Mouse (Mus musculus): ENCODE data around the gene 1700025G04Rik. TPM values are rescaled to one million over a fixed set of nuclear protein-coding genes. Genes with fewer than 3 reads are reported as not detected.

Gene 1700025G04Rik
- polyA plus RNA-seq, 1 experiment, result 0.01 TPM

DNA sequence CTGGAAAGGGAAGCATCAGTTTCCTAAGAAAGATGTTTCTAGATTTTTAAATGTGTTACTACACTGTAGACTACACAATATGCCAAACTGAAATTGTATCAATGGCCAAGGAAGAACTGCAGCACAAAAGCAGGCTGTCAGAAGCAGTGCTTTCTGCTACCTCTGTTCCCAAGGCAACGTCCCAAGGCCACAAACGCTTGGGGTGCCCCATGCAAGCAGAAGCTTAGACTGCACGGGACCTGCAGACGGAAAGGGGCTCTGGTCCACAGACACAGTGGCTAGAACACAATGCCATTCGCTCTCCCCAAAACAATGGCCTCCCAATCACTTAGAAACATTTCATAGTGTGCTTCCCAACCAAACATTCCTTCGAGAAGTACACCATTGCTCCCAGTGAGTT is 59.4 kb downstream of the 1700025G04Rik start:
- Histone ChIP-seq H3K4me1 (ENCODE audit: control insufficient read depth) (no peaks in the 10 kb centered on the region), H3K27me3 (ENCODE audit: control insufficient read depth) (no peaks in the 10 kb centered on the region), H3K9me3 (ENCODE audit: control insufficient read depth, low read length) (no peaks in the 10 kb centered on the region), H3K4me3 (replicated peaks) (no peak overlapping the region), H3K36me3 (ENCODE audit: control insufficient read depth) (no peaks in the 10 kb centered on the region)
- TF ChIP-seq TAL1 (IDR thresholded peaks at IDR 0.05; ENCODE audit: low read length) (no peak), GATA1 (IDR thresholded peaks at IDR 0.05; ENCODE audit: low read length) (no peak)

DNA sequence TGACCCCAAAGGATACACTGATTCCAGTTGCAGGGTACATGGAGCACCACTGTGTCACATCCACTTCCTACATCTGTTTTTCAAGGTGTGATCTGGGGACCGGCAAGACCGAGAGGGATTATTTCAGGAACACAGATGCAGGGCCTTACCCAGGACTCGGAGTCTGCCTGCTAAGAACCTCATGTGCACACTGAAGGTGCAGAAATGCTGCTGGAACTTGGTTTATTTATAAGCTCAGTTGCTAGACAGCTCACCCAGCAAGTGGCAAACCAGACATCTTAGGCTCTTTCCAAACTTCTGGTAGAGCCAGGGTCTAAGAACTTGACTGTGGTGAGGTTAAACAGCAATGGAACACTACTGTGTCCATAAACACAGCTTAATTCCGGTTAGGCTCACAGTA is 61.2 kb downstream of the 1700025G04Rik start:
- Histone ChIP-seq H3K36me3 (ENCODE audit: control insufficient read depth) (no peaks in the 10 kb centered on the region), H3K27me3 (ENCODE audit: control insufficient read depth) (no peaks in the 10 kb centered on the region), H3K4me3 (replicated peaks) (no peak overlapping the region), H3K9me3 (ENCODE audit: control insufficient read depth, low read length) (no peaks in the 10 kb centered on the region), H3K4me1 (ENCODE audit: control insufficient read depth) (no peaks in the 10 kb centered on the region)
- TF ChIP-seq GATA1 (IDR thresholded peaks at IDR 0.05; ENCODE audit: low read length) (no peak), TAL1 (IDR thresholded peaks at IDR 0.05; ENCODE audit: low read length) (no peak)

DNA sequence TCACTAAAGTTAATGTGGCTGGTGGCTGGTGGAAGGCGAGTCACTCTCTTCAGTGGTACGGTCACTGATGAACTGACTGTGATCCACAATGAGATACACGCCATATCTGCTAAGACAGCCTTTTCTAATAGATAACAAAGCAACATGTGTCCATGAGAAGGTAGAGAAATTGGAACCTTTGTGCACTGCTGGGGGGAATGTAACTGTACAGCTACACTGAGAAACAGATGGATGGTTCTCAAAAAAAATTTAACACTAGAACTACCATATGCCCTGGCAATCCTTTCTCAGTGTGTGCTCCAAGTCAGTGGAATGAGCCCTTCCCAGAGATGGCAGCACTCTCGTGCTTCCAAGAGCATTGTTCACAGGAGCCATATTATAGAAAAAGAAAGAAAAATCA is 63.2 kb downstream of the 1700025G04Rik start:
- H3K27me3 ChIP-seq (ENCODE audit: control insufficient read depth), result no peaks in the 10 kb centered on the region
- H3K4me3 ChIP-seq (replicated peaks), result no peak overlapping the region
- H3K36me3 ChIP-seq (ENCODE audit: control insufficient read depth), result no peaks in the 10 kb centered on the region
- H3K9me3 ChIP-seq (ENCODE audit: control insufficient read depth, low read length), result peaks cover 8% of the 10 kb centered on the region
- no peaks in the 10 kb centered on the region for H3K4me1 ChIP-seq (ENCODE audit: control insufficient read depth)
- TF ChIP-seq GATA1 (IDR thresholded peaks at IDR 0.05; ENCODE audit: low read length) (no peak), TAL1 (IDR thresholded peaks at IDR 0.05; ENCODE audit: low read length) (no peak)

DNA sequence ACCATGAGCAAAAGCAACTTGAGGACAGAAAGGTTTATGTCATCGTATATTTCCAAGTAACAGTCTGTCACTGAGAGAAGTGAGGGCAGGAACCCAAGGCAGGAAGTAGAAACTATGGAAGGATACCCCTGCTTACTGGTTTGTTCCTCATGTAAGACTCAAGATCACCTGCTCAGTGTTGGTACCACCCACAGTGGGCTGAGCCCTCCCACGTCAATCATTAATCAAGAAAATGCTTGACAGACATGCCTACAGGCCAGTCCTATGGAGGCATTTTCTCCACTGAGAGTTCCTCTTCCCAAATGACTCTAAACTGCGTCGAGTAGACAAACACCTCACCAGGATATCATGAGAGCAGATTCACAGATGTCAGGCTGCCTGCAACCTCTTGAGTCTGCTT is 64.6 kb downstream of the 1700025G04Rik start:
- TF ChIP-seq TAL1 (IDR thresholded peaks at IDR 0.05; ENCODE audit: low read length) (no peak), GATA1 (IDR thresholded peaks at IDR 0.05; ENCODE audit: low read length) (no peak)

DNA sequence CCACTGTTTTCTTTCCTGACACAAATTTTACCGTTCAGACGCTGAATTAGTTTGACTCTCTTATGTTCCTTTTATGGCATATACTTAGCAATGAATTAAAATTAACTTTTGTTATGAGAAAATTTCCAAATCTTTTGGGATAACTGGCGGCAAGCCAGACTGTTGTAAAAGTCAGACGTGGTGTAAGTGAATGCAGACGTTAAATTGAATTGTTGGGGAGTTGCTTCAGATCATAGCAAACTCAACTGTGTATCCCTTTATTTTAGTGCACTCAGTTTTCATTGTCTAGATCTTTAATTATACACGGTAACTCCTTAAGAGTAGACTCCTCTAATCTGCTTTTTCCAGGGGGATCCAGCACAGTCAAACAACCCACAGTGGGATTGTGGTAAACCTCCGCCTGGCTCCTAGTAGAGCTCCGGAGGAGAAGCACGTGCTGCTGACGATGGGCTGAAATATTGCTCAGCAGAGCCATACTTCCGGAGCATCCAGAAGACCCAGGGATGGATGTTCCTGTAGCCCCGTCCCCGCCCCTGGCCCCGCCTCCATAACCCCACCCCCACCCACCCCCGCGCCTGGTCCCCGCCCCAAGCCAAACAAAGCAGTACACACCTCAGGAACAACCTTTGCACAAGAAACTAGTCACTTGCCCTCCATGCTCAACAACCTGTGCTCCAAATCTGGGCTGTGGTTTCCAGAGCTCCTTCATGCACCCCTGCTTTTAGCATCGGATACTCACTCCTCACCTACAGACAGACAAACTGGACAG is 65.7 kb downstream of the 1700025G04Rik start:
- no peak overlapping the region for H3K4me3 ChIP-seq (replicated peaks)
- no peaks in the 10 kb centered on the region for H3K27me3 ChIP-seq (ENCODE audit: control insufficient read depth)
- H3K4me1 ChIP-seq (ENCODE audit: control insufficient read depth), result no peaks in the 10 kb centered on the region
- H3K9me3 ChIP-seq (ENCODE audit: control insufficient read depth, low read length), result peaks cover 15% of the 10 kb centered on the region
- TF ChIP-seq TAL1 (IDR thresholded peaks at IDR 0.05; ENCODE audit: low read length), result no peak
- no peak for TF ChIP-seq GATA1 (IDR thresholded peaks at IDR 0.05; ENCODE audit: low read length)
- H3K36me3 ChIP-seq (ENCODE audit: control insufficient read depth), result no peaks in the 10 kb centered on the region

More for the DNA sequence above, 64.6 kb downstream of the 1700025G04Rik start:
- H3K4me1 ChIP-seq (ENCODE audit: control insufficient read depth), result no peaks in the 10 kb centered on the region
- no peaks in the 10 kb centered on the region for H3K36me3 ChIP-seq (ENCODE audit: control insufficient read depth)
- H3K4me3 ChIP-seq (replicated peaks), result no peak overlapping the region
- H3K9me3 ChIP-seq (ENCODE audit: control insufficient read depth, low read length), result peaks cover 15% of the 10 kb centered on the region
- no peaks in the 10 kb centered on the region for H3K27me3 ChIP-seq (ENCODE audit: control insufficient read depth)

DNA sequence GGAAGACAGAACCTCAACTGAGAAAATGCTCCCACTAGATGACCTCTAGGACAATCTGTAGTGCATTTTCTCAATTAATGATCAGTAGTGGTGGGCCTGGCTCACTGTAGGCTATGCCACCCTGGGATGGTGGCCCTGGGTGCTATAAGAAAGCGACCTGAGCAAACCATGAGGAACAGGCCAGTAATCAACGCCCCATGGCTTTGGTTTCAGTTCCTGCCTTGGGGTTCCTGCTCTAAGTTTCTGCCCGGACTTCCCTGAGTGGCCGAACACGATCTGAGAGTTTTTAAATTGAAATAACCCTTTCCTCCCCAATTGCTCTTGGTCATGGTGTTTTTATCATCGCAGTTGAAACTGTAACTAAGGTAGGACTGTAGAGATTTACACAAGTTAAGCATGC is 69.1 kb downstream of the 1700025G04Rik start:
- no peak overlapping the region for H3K4me3 ChIP-seq (replicated peaks)
- no peaks in the 10 kb centered on the region for H3K27me3 ChIP-seq (ENCODE audit: control insufficient read depth)
- peaks cover 15% of the 10 kb centered on the region for H3K9me3 ChIP-seq (ENCODE audit: control insufficient read depth, low read length)
- no peaks in the 10 kb centered on the region for H3K36me3 ChIP-seq (ENCODE audit: control insufficient read depth)
- TF ChIP-seq GATA1 (IDR thresholded peaks at IDR 0.05; ENCODE audit: low read length) (no peak), TAL1 (IDR thresholded peaks at IDR 0.05; ENCODE audit: low read length) (no peak)
- no peaks in the 10 kb centered on the region for H3K4me1 ChIP-seq (ENCODE audit: control insufficient read depth)

DNA sequence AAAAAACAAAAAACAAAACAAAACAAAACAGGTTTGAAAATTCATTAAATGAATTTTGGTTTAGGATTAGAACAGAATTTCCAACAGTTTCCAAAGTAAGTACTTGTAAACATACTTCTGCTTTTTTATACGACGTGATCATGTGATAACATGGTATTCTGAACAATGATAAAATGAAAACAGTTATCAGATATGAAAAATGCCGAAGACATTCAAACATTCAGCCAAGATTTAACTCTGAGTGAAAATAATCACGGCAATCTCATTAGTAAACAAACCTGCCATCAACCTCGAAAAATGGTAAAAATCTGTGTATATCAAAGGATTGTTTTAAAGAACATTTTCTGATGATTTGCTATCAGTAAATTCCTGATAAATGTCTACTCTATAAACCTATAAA is 69.9 kb downstream of the 1700025G04Rik start:
- Histone ChIP-seq H3K27me3 (ENCODE audit: control insufficient read depth) (no peaks in the 10 kb centered on the region), H3K4me3 (replicated peaks) (no peak overlapping the region), H3K36me3 (ENCODE audit: control insufficient read depth) (no peaks in the 10 kb centered on the region), H3K4me1 (ENCODE audit: control insufficient read depth) (no peaks in the 10 kb centered on the region), H3K9me3 (ENCODE audit: control insufficient read depth, low read length) (peaks cover 15% of the 10 kb centered on the region)
- TF ChIP-seq TAL1 (IDR thresholded peaks at IDR 0.05; ENCODE audit: low read length) (no peak), GATA1 (IDR thresholded peaks at IDR 0.05; ENCODE audit: low read length) (no peak)

DNA sequence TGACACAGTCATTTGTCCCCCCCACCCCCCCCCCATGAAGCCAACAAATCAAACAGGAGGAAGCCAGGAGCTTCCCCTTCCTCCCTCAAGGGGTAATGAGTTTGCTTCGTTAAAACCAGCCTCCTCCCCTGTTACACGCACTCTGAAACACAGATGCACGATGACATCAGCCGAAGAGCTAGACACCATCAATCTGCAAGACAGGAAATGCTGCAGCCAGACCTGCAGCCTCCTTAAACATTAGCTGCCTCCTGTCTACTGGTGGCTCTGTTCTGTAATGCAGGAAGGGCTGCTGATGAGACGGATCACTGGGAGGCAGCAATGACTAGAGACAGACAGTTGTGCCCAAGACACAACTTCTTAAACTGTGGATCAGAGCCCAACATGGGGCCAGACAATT is 70.7 kb downstream of the 1700025G04Rik start:
- Histone ChIP-seq H3K27me3 (ENCODE audit: control insufficient read depth) (no peaks in the 10 kb centered on the region), H3K9me3 (ENCODE audit: control insufficient read depth, low read length) (peaks cover 15% of the 10 kb centered on the region)

DNA sequence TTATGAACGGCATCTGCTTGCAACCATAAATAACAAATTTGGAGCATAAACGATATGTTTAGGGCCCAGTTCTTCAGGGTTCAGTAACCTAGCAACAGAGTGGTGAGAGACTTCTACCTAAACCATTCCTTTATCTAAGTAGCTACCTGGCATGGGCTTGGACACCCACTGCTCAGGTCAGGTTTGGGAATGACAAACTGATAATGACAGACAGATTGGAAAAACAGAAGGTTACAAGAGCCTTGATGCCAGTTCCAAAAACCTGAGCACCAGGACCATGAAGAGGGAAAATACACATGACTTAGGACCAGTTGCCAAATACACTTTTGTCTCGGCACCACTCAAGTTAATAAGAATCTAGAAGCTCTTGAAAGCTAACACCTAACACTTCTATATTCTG is 71.6 kb downstream of the 1700025G04Rik start:
- no peak overlapping the region for H3K4me3 ChIP-seq (replicated peaks)
- TF ChIP-seq TAL1 (IDR thresholded peaks at IDR 0.05; ENCODE audit: low read length), result no peak
- no peak for TF ChIP-seq GATA1 (IDR thresholded peaks at IDR 0.05; ENCODE audit: low read length)
- no peaks in the 10 kb centered on the region for H3K27me3 ChIP-seq (ENCODE audit: control insufficient read depth)
- no peaks in the 10 kb centered on the region for H3K4me1 ChIP-seq (ENCODE audit: control insufficient read depth)
- peaks cover 15% of the 10 kb centered on the region for H3K9me3 ChIP-seq (ENCODE audit: control insufficient read depth, low read length)
- H3K36me3 ChIP-seq (ENCODE audit: control insufficient read depth), result no peaks in the 10 kb centered on the region

More for the DNA sequence above, 70.7 kb downstream of the 1700025G04Rik start:
- H3K4me3 ChIP-seq (replicated peaks), result no peak overlapping the region
- no peaks in the 10 kb centered on the region for H3K4me1 ChIP-seq (ENCODE audit: control insufficient read depth)
- no peaks in the 10 kb centered on the region for H3K36me3 ChIP-seq (ENCODE audit: control insufficient read depth)
- no peak for TF ChIP-seq TAL1 (IDR thresholded peaks at IDR 0.05; ENCODE audit: low read length)
- no peak for TF ChIP-seq GATA1 (IDR thresholded peaks at IDR 0.05; ENCODE audit: low read length)
